Mouse (Mus musculus) gonadal fat pad, adult 2 months (tissue): ENCODE measurements around the gene Tenm2. TPM values are rescaled to one million over a fixed set of nuclear protein-coding genes. Genes with fewer than 3 reads are reported as not detected.

Source experiments
- DNase-seq: peaks from one replicate; pipeline ENCODE4 v3.0.0-alpha.2; 2012; ENCODE audit warnings: low read depth
- polyA plus RNA-seq: library from polyadenylated mRNA; depleted of rRNA; stranded (reverse); fragments of >200 nt; gene quantifications from 2 replicates; pipeline ENCODE4 v1.2.3, GENCODE M21; 2012

Gene Tenm2
- polyA plus RNA-seq, 1 experiment = 1.7 TPM

GRCm38 (mm10) chr11:36697021-36697639, 538.6 kb downstream of the Tenm2 start:
- DNase-seq = no peak

- DNase-seq = no peak
Observed at GRCm38 (mm10) chr11:36694810-36695209, 541.0 kb downstream of the Tenm2 start.

GRCm38 (mm10) chr11:36692637-36693036, 543.1 kb downstream of the Tenm2 start:
- no peak for DNase-seq

GRCm38 (mm10) chr11:36690826-36691225, 544.9 kb downstream of the Tenm2 start:
- DNase-seq = no peak

GRCm38 (mm10) chr11:36686253-36686652, 549.5 kb downstream of the Tenm2 start:
- DNase-seq = no peak

- no peak for DNase-seq
Observed at GRCm38 (mm10) chr11:36679361-36679760, 556.4 kb downstream of the Tenm2 start.

GRCm38 (mm10) chr11:36678542-36678941, 557.2 kb downstream of the Tenm2 start:
- no peak for DNase-seq

- DNase-seq = no peak
Observed at GRCm38 (mm10) chr11:36678057-36678396, 557.7 kb downstream of the Tenm2 start.

- no peak for DNase-seq
Observed at GRCm38 (mm10) chr11:36677321-36678056, 558.3 kb downstream of the Tenm2 start.

- no peak for DNase-seq
Observed at GRCm38 (mm10) chr11:36676446-36677284, 559.1 kb downstream of the Tenm2 start.

- DNase-seq = no peak
Observed at GRCm38 (mm10) chr11:36674902-36675422, 560.8 kb downstream of the Tenm2 start.

- DNase-seq = no peak
Observed at GRCm38 (mm10) chr11:36674141-36674540, 561.6 kb downstream of the Tenm2 start.

- no peak for DNase-seq
Observed at GRCm38 (mm10) chr11:36671196-36671595, 564.6 kb downstream of the Tenm2 start.

- no peak for DNase-seq
Observed at GRCm38 (mm10) chr11:36664026-36664425, 571.7 kb downstream of the Tenm2 start.

- DNase-seq = no peak
Observed at GRCm38 (mm10) chr11:36663571-36663970, 572.2 kb downstream of the Tenm2 start.

GRCm38 (mm10) chr11:36653656-36654323, 582.0 kb downstream of the Tenm2 start:
- no peak for DNase-seq

- no peak for DNase-seq
Observed at GRCm38 (mm10) chr11:36647179-36647578, 588.6 kb downstream of the Tenm2 start.

- DNase-seq = no peak
Observed at GRCm38 (mm10) chr11:36635082-36635481, 600.7 kb downstream of the Tenm2 start.

- DNase-seq = no peak
Observed at GRCm38 (mm10) chr11:36632201-36632600, 603.6 kb downstream of the Tenm2 start.

- no peak for DNase-seq
Observed at GRCm38 (mm10) chr11:36613807-36614206, 622.0 kb downstream of the Tenm2 start.

GRCm38 (mm10) chr11:36604815-36605382, 630.9 kb downstream of the Tenm2 start:
- no peak for DNase-seq
